Mouse (Mus musculus): Measurements from ENCODE around the gene Trappc6b.

DNA sequence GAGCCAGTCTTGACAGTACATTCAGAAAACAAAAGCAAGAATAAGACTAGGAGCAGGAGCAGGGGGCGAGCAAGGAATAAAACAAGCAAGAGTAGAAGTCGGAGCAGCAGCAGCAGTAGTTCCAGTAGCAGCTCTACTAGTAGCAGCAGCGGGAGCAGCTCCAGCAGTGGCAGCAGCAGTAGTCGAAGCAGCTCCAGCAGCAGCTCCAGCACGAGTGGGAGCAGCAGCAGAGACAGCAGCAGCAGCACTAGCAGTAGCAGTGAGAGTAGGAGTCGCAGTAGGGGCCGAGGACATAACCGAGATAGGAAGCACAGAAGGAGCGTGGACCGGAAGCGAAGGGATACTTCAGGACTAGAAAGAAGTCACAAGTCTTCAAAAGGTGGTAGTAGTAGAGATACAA lies 11.0 kb upstream of the Trappc6b start:
- no peak for TF ChIP-seq POLR2A (IDR thresholded peaks at IDR 0.05; ENCODE audit: low read depth, low read length)
- no peak for TF ChIP-seq CTCF (IDR thresholded peaks at IDR 0.05; ENCODE audit: borderline replicate concordance, insufficient read depth, low read length)
